Mouse (Mus musculus) lung, postnatal 0 days (tissue): Measurements from ENCODE around the gene Rps6ka4. TPM values are rescaled to one million over a fixed set of nuclear protein-coding genes. Genes with fewer than 3 reads are reported as not detected.
A peak's percentile ranks its signal among the peaks of the same experiment; 100 is the strongest.

Experiments
- ATAC-seq: fragments of 200-750 bp; cut with Nextera tagmentation; 2 replicates; pipeline ENCODE4 v1.8.0; 2017; ENCODE audit warnings: moderate library complexity
- DNase-seq: peaks from one replicate; pipeline ENCODE4 v3.0.0-alpha.2; 2016; ENCODE audit warnings: low spot score
- H3K27ac ChIP-seq: fragments of 300-500 bp; sonication (generic); 2 replicates; pipeline ENCODE4 v1.5.1; 2014; ENCODE audit warnings: antibody characterized with exemption, mild to moderate bottlenecking, low read length, mixed read lengths
- H3K27me3 ChIP-seq: fragments of 300-500 bp; sonication (generic); replicated peaks from 2 replicates; pipeline ENCODE4 v1.6.1; 2014; ENCODE audit warnings: low read length, mixed read lengths; ENCODE audit not compliant: insufficient read depth
- H3K36me3 ChIP-seq: fragments of 300-500 bp; sonication (generic); 2 replicates; pipeline ENCODE4 v1.6.1; 2014; ENCODE audit warnings: low read length, mixed read lengths; ENCODE audit not compliant: insufficient read depth
- H3K4me1 ChIP-seq: fragments of 300-500 bp; sonication (generic); 2 replicates; pipeline ENCODE4 v1.6.1; 2014; ENCODE audit warnings: antibody characterized with exemption, low read depth, low read length, mixed read lengths; ENCODE audit not compliant: insufficient read depth
- H3K4me2 ChIP-seq: fragments of 300-500 bp; sonication (generic); replicated peaks from 2 replicates; pipeline ENCODE4 v1.6.1; 2014; ENCODE audit warnings: low read depth, mild to moderate bottlenecking, low read length, moderate library complexity, mixed read lengths
- H3K4me3 ChIP-seq: fragments of 300-500 bp; sonication (generic); 2 replicates; pipeline ENCODE4 v1.5.1; 2014; ENCODE audit warnings: low read depth, low read length
- H3K9ac ChIP-seq: fragments of 300-500 bp; sonication (generic); replicated peaks from 2 replicates; pipeline ENCODE4 v1.6.1; 2014; ENCODE audit warnings: low read depth, mild to moderate bottlenecking
- H3K9me3 ChIP-seq: fragments of 300-500 bp; sonication (generic); 2 replicates; pipeline ENCODE4 v1.6.1; 2016; ENCODE audit warnings: low read length, mixed read lengths
- CTCF ChIP-seq: IDR thresholded peaks from 2 replicates; pipeline ENCODE4 v1.5.1; 2016; ENCODE audit warnings: antibody characterized with exemption, mild to moderate bottlenecking
- EP300 ChIP-seq: IDR thresholded peaks from 2 replicates; pipeline ENCODE4 v1.6.1; 2016; ENCODE audit warnings: antibody characterized with exemption, mild to moderate bottlenecking, control low read depth
- whole genome bisulfite sequencing: fragments of 180-500 bp; shearing (Covaris S2); extraction: QIAGEN DNeasy Blood & Tissue Kit; methylation state at CpG from one replicate; pipeline ENCODE4 v1.1.7; 2014; 5-methylcytosine and 5-hydroxymethylcytosine counted together
- polyA plus RNA-seq: library from polyadenylated mRNA; unstranded; fragments of >200 nt; fragmentation: Nextera tagmentation; extraction: Ambion mirVana; gene quantifications from 2 replicates; pipeline ENCODE4 v1.2.1, GENCODE M21; 2015

The Rps6ka4 gene
- polyA plus RNA-seq, 1 experiment from 2014 or later = 40.6 TPM

- Histone ChIP-seq H3K27me3 (0 out of 2 replicates have a peak, but pooled peaks cover 3% of the 10 kb centered on the region), H3K27ac (no peak overlapping the region)
- 80% methylated on average over 1 of the region's 1 CpGs for WGBS
These were observed 1.9 kb upstream of the Rps6ka4 start for GRCm38 (mm10) chr19:6842353-6842752.

GRCm38 (mm10) chr19:6841292-6841597 is 809 bp upstream of the Rps6ka4 start:
- Histone ChIP-seq H3K27me3 (no peaks in the 10 kb centered on the region), H3K4me1 (peaks cover 7% of the 10 kb centered on the region; the same call in 1 of the 2 replicates), H3K27ac (no peak overlapping the region), H3K4me2 (peak overlapping the region; percentile 91), H3K9me3 (no peaks in the 10 kb centered on the region), H3K36me3 (peaks cover 4% of the 10 kb centered on the region; the same call in 1 of the 2 replicates), H3K9ac (no peak overlapping the region), H3K4me3 (no peak overlapping the region)
- DNase-seq (no peak), ATAC-seq (peak; percentile 54)
- 6% methylated on average over 3 of the region's 3 CpGs for WGBS
- no peak for TF ChIP-seq CTCF
- no peak for TF ChIP-seq EP300

More at GRCm38 (mm10) chr19:6842353-6842752, 1.9 kb upstream of the Rps6ka4 start:
- no peak for ATAC-seq
- Histone ChIP-seq H3K4me3 (no peak overlapping the region), H3K4me2 (no peak overlapping the region), H3K9me3 (no peaks in the 10 kb centered on the region), H3K4me1 (peaks cover 7% of the 10 kb centered on the region; the same call in 1 of the 2 replicates), H3K9ac (no peak overlapping the region), H3K36me3 (no peaks in the 10 kb centered on the region)
- TF ChIP-seq EP300 = no peak
- DNase-seq = no peak

- H3K27me3 ChIP-seq = no peaks in the 10 kb centered on the region
- TF ChIP-seq CTCF (no peak), EP300 (no peak)
- peak overlapping the region; percentile 91 for H3K4me2 ChIP-seq
- H3K9me3 ChIP-seq = no peaks in the 10 kb centered on the region
- DNase-seq (peak; percentile 19), ATAC-seq (peak; percentile 14)
- H3K4me1 ChIP-seq = peaks cover 7% of the 10 kb centered on the region; the same call in 1 of the 2 replicates
- 4% methylated on average over 37 of the region's 46 CpGs for WGBS
- peak overlapping the region; percentile 74 for H3K9ac ChIP-seq
- H3K4me3 ChIP-seq = peak overlapping the region; percentile 81
- H3K27ac ChIP-seq = peak overlapping the region; percentile 78
- peaks cover 5% of the 10 kb centered on the region; the same call in 1 of the 2 replicates for H3K36me3 ChIP-seq
These were observed 591 bp downstream of the Rps6ka4 start for GRCm38 (mm10) chr19:6839615-6840474.

- H3K9ac ChIP-seq = no peak overlapping the region
- peaks cover 31% of the 10 kb centered on the region for H3K36me3 ChIP-seq
- no peak for TF ChIP-seq CTCF
- TF ChIP-seq EP300 = no peak
- 86% methylated on average over 7 of the region's 8 CpGs for WGBS
- H3K4me2 ChIP-seq = no peak overlapping the region
- no peak overlapping the region for H3K27ac ChIP-seq
- no peak for DNase-seq
- H3K27me3 ChIP-seq = no peaks in the 10 kb centered on the region
- H3K9me3 ChIP-seq = no peaks in the 10 kb centered on the region
- H3K4me3 ChIP-seq = no peak overlapping the region
- H3K4me1 ChIP-seq = no peaks in the 10 kb centered on the region
- no peak for ATAC-seq
These were observed 8.1 kb downstream of the Rps6ka4 start for GRCm38 (mm10) chr19:6832363-6832762.

GRCm38 (mm10) chr19:6831331-6831730 is 9.1 kb downstream of the Rps6ka4 start:
- ATAC-seq = no peak

GRCm38 (mm10) chr19:6830556-6831316 is 9.7 kb downstream of the Rps6ka4 start:
- Histone ChIP-seq H3K36me3 (peaks cover 27% of the 10 kb centered on the region), H3K27ac (no peak overlapping the region), H3K9me3 (no peaks in the 10 kb centered on the region), H3K27me3 (no peaks in the 10 kb centered on the region), H3K9ac (no peak overlapping the region), H3K4me3 (no peak overlapping the region), H3K4me1 (no peaks in the 10 kb centered on the region), H3K4me2 (peak overlapping the region; percentile 38)
- 47% methylated on average over 38 of the region's 38 CpGs for WGBS
- no peak for TF ChIP-seq EP300
- TF ChIP-seq CTCF = no peak
- DNase-seq = no peak
- no peak for ATAC-seq

More at GRCm38 (mm10) chr19:6831331-6831730, 9.1 kb downstream of the Rps6ka4 start:
- H3K27ac ChIP-seq = no peak overlapping the region
- H3K4me1 ChIP-seq = no peaks in the 10 kb centered on the region
- H3K27me3 ChIP-seq = no peaks in the 10 kb centered on the region
- DNase-seq = no peak
- H3K9me3 ChIP-seq = no peaks in the 10 kb centered on the region
- H3K4me3 ChIP-seq = no peak overlapping the region
- no peak overlapping the region for H3K9ac ChIP-seq
- no peak overlapping the region for H3K4me2 ChIP-seq
- 42% methylated on average over 17 of the region's 17 CpGs for WGBS
- H3K36me3 ChIP-seq = peaks cover 27% of the 10 kb centered on the region
- no peak for TF ChIP-seq CTCF
- no peak for TF ChIP-seq EP300
